Mouse (Mus musculus): ENCODE results near the gene Ppp2ca.
"Not testable (repeated sequence)": the region's sequence is repeated elsewhere in the genome, so short reads cannot be mapped to it uniquely, and the experiment has no call there.

Gene Ppp2ca

DNA sequence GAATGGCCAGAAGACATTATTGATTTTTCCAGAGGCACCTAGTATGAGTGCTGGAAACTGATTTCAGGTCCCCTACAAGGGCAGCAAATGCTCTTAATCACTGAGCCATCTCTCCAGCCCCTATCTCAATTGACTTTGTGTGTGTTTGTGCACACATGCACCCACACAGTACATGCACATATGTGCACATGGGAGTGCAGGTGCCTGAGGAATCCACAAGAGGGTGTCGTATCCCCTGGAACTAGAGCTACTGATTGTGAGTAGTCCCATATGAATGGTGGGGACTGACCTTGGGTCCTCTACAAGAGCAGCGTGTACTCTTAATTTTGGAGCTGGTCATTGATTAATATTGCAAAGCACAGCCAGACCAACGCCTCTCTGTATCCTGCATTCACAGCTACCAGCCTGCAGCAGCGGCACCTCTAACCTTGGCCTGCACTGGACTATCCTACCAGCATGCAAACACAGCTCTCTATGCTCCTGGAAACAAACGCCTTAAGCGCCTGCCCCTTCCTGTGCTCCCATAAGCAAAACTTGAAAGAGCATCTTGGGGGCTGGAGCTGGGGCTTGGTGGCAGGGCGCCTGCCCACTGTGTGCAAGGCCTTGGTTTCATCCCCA is 32.1 kb downstream of the Ppp2ca start:
- CTCF ChIA-PET, result no interaction called here

DNA sequence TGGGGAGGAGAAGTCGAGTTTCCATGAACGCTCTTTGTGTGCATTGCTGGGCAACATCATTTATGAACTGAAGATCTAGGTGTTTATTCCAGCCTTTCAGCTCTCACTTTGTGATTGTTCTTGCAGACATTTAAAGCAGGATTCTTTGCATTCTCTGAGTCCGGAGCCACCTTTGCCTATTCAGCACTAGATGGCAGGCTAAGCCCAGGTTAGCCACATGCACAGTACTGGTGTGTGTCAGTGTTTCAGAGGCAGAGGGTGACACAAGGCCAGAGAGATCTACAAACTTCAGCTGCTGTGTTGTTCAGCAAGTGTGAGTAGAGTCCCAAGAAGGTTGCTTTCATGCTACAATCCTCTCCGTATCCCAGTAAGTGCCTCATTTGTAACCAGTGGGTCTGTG is 45.2 kb downstream of the Ppp2ca start:
- CTCF ChIA-PET, result not testable (repeated sequence)

DNA sequence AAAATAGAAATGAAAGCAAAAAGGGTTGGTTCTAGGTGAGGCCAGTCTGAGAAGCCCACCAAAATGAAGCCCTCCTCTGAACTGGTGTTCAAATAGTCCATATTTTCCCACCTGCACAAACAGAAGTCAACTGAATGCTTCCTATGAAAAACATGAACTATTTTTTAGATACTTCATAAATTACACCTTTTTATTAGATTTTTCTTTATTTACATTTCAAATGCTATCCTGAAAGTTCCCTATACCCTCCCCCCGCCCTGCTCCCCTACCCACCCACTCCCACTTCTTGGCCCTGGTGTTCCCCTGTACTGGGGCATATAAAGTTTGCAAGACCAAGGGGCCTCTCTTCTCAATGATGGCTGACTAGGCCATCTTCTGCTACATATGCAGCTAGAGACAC is 46.9 kb downstream of the Ppp2ca start, which contains the start of gene Olfr1373:
Gene Olfr1373, minus strand, starts transcription at position 101 of the 400 bp plus-strand sequence.
- CTCF ChIA-PET, result not testable (repeated sequence)

DNA sequence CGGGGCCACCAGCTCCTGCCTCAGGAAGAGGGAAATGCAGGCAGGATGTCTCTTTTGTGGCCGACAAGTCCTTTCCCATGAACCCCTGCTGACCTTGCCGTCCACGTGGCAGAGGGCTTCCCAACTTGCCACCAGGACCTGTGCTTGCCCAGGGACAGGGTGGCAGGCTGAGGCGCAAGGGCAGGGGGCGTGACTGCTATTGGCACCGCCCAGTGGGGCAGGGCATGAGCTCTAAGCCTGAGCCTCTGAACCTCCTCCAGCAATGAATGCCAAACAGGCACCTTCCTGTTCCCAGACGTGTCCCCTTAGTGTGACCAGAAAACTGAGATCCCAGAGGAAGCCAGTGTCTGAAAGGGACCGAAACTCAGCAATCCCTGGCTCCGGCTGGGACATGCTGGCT is 65.4 kb downstream of the Ppp2ca start:
- CTCF ChIA-PET, result no interaction called here

DNA sequence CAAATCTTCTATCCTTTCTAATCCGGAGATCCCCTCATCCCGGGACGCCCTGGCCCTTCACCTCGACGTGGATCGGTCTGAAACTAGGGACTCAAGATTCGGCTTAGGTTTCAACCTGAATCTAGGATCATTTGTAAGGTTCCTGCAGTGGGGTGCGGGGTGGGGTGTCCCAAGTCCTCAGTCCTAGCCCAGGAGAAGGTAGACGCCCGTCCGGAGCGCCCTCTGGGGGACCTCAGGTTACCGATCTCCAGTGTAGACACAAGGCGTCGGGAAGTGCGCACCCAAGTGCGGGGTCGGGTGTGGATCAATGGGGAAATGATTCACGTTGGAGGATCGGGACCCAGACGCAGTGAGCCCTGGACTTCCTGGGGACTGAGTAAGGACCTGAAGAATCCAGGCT is 68.6 kb downstream of the Ppp2ca start:
- CTCF ChIA-PET, result no interaction called here

DNA sequence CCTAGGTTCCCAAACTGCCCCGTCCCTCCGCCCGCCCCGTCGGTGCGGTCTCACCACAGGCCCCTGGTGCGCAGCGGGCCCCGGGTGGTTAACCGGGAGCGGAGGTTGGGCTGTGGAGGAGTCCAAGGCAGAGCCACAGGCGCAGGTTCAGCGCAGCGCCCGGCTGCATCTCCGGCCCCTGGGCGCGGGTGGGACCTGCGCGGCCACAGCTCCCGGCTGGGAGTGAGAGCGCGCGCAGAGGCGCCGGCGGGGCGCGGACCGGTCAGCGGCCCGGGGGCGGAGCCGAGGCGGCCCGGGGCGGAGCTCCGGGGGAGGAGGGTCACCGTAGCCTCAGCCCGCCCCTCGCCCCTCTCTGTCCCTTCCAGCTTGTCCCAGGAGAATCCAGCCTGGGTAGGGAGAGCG is 69.4 kb downstream of the Ppp2ca start:
- CTCF ChIA-PET, result not testable (repeated sequence)

DNA sequence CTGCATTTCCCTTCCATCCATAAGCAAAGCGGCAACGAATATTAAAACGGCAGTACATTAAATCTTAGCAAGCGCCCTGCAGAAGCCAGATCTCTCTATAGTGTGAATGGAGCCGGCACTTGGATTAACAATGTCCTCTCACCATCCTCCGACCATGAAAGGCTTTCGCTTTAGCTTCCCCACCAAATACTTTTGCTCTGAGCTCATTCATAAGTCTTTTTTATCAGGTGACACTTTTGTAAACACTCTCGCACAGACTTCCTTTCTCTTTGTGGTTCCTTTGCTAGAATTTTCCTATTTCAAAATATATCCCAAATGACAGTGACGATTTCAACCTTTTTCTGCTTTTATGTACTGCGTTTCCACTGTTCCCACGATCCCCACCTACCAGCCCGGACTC is 70.0 kb downstream of the Ppp2ca start:
- CTCF ChIA-PET, result no interaction called here

Measured in spleen, embryonic (tissue).